Mouse (Mus musculus) left cerebral cortex, adult 6 months (tissue): Measurements from ENCODE around the gene Casp2. TPM values are rescaled to one million over a fixed set of nuclear protein-coding genes. Genes with fewer than 3 reads are reported as not detected.

Experiments
- long read RNA-seq, 2 experiments: library from polyadenylated mRNA; unstranded; transcript quantifications; one replicate each; pipeline ENCODE4 v2.0.0; 2019 to 2020
- polyA plus RNA-seq: library from polyadenylated mRNA; unstranded; fragments of <200 nt; fragmentation: Nextera tagmentation; gene quantifications from 2 replicates; pipeline ENCODE4 v1.2.3, GENCODE M21; 2021

Gene Casp2
- polyA plus RNA-seq, result 3.1 and 4.3 TPM in 2 replicates
- long read RNA-seq, experiment 1, transcript Casp2-201 (11 exons, 3,529 nt), result major isoform, 19 of 41 reads
- long read RNA-seq, experiment 1, partial matches to known transcripts, result 7 of 41 reads
- long read RNA-seq, experiment 1, other reads (novel, unspliced or antisense), result 11 of 41 reads
- long read RNA-seq, experiment 2, partial matches to known transcripts, result 0 of 4 reads
- long read RNA-seq, experiment 2, other reads (novel, unspliced or antisense), result 1 of 4 reads

DNA sequence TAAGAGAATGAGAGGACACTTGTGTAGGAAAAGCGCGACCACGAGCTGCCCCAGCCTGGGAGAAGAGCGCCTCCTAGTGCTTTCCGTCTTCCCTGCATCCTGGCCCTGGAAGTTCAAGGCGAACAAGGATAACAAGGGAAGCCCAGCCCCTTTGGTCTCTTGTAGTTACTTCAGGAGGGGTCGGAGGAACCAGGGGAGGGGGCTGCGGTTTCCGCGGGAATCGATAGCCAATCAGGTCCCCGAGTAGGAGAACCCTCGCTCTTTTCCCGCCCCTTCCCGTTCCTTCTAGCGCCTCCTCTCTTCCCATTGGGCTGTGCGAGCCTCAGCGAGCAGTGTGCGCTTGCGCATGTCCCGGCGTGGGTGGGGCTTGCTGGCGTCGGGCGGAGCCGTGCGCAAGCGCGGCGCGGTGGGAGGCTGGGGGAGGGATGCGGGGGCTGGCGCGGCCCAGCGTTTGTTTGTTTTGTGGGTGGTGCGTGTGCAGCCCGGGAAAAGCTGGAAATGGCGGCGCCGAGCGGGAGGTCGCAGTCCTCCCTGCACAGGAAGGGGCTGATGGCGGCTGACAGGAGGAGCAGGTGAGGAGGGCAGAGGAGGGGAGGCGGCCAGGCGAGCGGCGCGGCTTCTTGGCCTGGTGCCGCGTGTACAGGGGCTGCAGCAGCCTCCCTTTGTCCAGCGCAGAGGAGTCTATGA lies at the start of gene Casp2:
Casp2 (plus strand) TSS at position 360 of the 687 bp plus-strand sequence.

GRCm38 (mm10) chr6:42215028-42215427 lies 49.8 kb upstream of the Casp2 start, which contains the start of gene Tas2r144:
TSS of gene Tas2r144 (plus strand) at chr6:42215328.

DNA sequence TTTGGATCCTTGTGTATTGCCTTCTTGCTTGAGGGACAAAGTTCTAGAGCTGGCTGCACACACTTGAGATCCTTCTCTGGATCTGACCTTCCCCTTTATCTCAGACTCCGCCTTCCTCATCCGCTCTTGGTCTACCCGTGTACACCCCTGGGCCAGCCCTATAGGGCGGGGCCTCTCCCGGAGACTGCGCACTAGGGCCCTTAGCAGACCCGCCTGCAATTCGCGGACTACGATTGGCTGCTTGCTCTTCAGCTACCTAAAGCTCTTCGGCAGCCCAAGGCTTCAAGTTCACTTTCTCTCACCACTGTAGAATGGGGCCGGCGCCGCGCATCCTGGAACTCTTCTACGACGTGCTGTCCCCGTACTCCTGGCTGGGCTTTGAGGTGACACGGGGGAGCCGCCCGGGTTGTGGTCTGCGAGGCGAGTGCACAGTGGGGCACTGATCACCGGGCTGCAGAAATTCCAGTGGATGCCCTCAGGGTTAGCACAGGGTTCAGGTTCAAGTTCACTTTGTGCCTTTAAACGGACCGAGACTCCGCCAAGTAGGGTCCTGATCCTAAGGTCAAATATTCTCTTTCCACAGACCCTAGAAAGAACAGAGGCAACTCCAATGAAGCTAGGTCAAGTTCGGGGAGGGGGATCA lies 19.0 kb upstream of the Casp2 start, which contains the start of gene Gstk1:
Gstk1 (plus strand) TSS at position 225 of the 643 bp plus-strand sequence.

DNA sequence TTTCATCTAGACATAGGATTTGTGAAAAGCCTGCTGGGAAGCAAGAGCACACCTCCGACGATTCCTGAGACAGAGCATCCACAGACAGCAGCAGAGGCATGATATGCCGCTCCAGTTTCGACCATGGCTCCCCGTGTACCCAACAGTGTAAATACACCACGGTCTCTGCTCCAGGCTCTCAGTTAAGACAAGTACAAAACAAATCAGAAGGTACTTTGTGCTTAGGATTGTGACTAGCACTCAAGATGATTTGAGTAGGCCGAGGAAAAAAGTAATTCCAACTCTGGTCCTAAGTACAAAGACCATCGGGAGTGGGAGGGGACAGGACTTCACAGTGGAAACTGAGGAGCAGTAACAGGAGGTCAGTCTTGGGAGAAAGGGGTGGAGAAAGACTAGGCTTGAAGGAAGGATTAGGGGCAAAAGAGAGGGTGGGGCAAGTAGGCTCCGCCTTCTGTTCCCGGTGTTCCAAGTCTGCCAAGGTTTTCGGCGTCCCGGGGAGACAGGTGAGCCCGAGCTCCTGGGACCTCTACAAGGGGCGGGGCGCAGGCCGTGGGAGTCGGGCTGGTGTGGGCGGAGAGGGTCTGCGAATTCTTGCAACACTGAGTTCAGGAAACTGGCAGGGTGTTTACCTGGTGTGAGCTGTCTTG lies 3.1 kb upstream of the Casp2 start, which contains the start of gene Tmem139:
Tmem139 (plus strand) TSS at position 447 of the 647 bp plus-strand sequence.

DNA sequence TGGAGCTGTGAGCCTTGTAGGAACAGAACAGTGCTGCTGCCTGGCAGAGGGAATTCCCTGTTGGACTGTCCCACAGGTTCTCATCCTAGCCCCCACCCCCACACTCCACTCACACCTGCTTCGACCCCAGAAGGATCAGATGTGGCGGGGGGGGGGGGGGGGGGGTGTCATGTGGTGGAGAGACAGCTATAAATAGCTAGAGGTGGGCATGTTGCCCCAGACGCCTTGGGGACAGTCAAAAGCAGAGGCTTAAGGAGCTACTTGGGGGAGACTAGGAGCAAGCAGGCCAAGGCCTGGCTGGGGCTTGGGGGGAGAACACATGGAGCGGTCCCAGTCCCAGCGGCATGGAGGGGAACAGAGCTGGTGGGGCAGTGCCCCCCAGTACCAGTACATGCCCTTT lies 21.7 kb downstream of the Casp2 start, which contains the start of gene Clcn1:
Clcn1 (plus strand) TSS at position 238 of the 400 bp plus-strand sequence.

GRCm38 (mm10) chr6:42324482-42325267 lies 59.9 kb downstream of the Casp2 start, which contains the start of gene Fam131b:
TSS of gene Fam131b (minus strand) at chr6:42324643.

Other genes starting within 250 kb of the Casp2 start
- not detected in 2 replicates for gene Sva, start 226.6 kb upstream of the Casp2 start, polyA plus RNA-seq
- gene Tas2r139, start 124.0 kb upstream of the Casp2 start, polyA plus RNA-seq, result not detected in 2 replicates
- not detected in 2 replicates for gene Tas2r144, start 49.7 kb upstream of the Casp2 start, polyA plus RNA-seq
- 39.6 and 39.7 TPM in 2 replicates for gene Gstk1, start 19.1 kb upstream of the Casp2 start, polyA plus RNA-seq
- not detected in 2 replicates for gene Tmem139, start 3.0 kb upstream of the Casp2 start, polyA plus RNA-seq
- gene Clcn1, start 21.7 kb downstream of the Casp2 start, polyA plus RNA-seq, result 0.16 and 0.19 TPM in 2 replicates
- 6.5 and 15.8 TPM in 2 replicates for gene Fam131b, start 59.7 kb downstream of the Casp2 start, polyA plus RNA-seq
- 9.2 and 25.8 TPM in 2 replicates for gene Zyx, start 84.6 kb downstream of the Casp2 start, polyA plus RNA-seq
- gene Epha1, start 108.3 kb downstream of the Casp2 start, polyA plus RNA-seq, result 0.11 TPM in 1 of 2 replicates, not detected in the other
- gene Tas2r143, start 135.3 kb downstream of the Casp2 start, polyA plus RNA-seq, result not detected in 2 replicates
- not detected in 2 replicates for gene Tas2r135, start 140.4 kb downstream of the Casp2 start, polyA plus RNA-seq
- not detected in 2 replicates for gene Tas2r126, start 169.6 kb downstream of the Casp2 start, polyA plus RNA-seq
- gene Olfr458, start 200.2 kb downstream of the Casp2 start, polyA plus RNA-seq, result not detected in 2 replicates
- gene Olfr457, start 211.3 kb downstream of the Casp2 start, polyA plus RNA-seq, result 0.03 TPM in 1 of 2 replicates, not detected in the other
- gene Olfr456, start 222.2 kb downstream of the Casp2 start, polyA plus RNA-seq, result not detected in 2 replicates